Comparison of ENCODE assay signal across 8 mouse cellular contexts in the genomic region with DNA sequence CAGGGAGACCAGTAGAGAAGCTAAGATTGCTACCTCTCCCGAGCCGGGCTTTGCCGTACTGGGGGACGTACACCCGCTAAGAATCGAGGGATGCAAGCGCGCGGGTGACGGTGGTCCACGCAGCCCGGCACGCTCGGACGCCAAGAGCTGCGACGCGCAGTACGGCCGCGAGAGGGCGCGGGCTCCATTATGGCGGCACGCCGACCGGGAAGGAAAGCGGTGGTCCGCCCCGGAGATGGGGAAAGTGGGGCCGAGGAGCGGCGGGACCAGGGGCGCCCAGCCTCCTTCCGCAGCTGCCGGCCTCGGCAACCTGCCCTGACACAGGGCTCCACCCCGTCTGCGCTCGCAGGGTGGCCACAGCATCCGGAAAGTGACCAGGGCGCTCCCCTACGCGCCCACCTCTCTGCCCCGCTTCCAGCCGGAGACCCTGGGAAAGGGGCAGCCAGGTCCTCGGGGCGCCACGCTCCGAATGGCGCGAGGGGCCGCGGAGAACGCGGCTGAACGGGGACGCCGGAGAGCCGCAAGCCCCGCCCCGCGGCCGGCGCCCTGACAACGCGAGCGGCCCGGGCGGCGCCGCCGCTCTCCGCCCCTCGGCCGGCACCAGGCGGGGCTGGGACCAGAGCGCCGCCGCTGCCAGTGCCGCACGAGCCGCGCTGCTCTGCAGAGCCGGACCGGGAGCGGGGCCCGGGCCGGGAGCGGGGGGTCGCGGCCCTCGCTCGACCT. TPM values are rescaled to one million over a fixed set of nuclear protein-coding genes. Genes with fewer than 3 reads are reported as not detected.
A peak's percentile ranks its signal among the peaks of the same experiment; 100 is the strongest.
DNase-seq lines count a peak whose midpoint lies in the region; ATAC-seq and TF ChIP-seq lines count a peak whose summit lies in the region.

Gene Lpcat4, plus strand, starts transcription at position 257 of the 723 bp plus-strand sequence.

- H3K27me3 ChIP-seq in C2C12 (ENCODE audit: control insufficient read depth, insufficient read depth, insufficient read length), result no peaks in the 10 kb centered on the region
- H3K27me3 ChIP-seq in heart, embryonic 11.5 days (ENCODE audit: control insufficient read depth, insufficient read depth, low read length), result no peaks in the 10 kb centered on the region
- H3K27me3 ChIP-seq in kidney, embryonic 16.5 days (ENCODE audit: insufficient read depth, low read length), result no peaks in the 10 kb centered on the region

- peaks cover 15% of the 10 kb centered on the region for H3K36me3 ChIP-seq in C2C12 (ENCODE audit: control insufficient read depth, insufficient read depth)
- no peaks in the 10 kb centered on the region for H3K36me3 ChIP-seq in heart, embryonic 11.5 days (ENCODE audit: control insufficient read depth, insufficient read depth, low read length)
- H3K36me3 ChIP-seq in kidney, embryonic 16.5 days (ENCODE audit: insufficient read depth, low read length), result peaks cover 3% of the 10 kb centered on the region; the same call in 1 of the 2 replicates

- H3K9me3 ChIP-seq in heart, embryonic 11.5 days (replicated peaks; ENCODE audit: control insufficient read depth, low read length), result no peaks in the 10 kb centered on the region
- no peaks in the 10 kb centered on the region for H3K9me3 ChIP-seq in kidney, embryonic 16.5 days (ENCODE audit: low read length)

- H3K79me3 ChIP-seq in C2C12 (ENCODE audit: low read depth), result peaks cover 21% of the 10 kb centered on the region

- H3K27ac ChIP-seq in embryonic fibroblast, embryonic 13.5 days (ENCODE audit: insufficient read depth, low read length), result peak within 1 kb of the TSS; percentile 74
- H3K27ac ChIP-seq in heart, embryonic 11.5 days (ENCODE audit: low read depth, low read length), result peak within 1 kb of the TSS; percentile 89
- peak within 1 kb of the TSS; percentile 94 for H3K27ac ChIP-seq in kidney, embryonic 16.5 days (ENCODE audit: low read length)

- H3ac ChIP-seq in C2C12 (ENCODE audit: control insufficient read depth, insufficient read length, low read depth), result peak within 1 kb of the TSS; percentile 88

- ATAC-seq in heart, embryonic 11.5 days (replicated peaks; ENCODE audit: insufficient number of reproducible peaks, low FRiP score, low TSS enrichment), result peak; percentile 87
- peak; percentile 92 for ATAC-seq in kidney, embryonic 16.5 days (ENCODE audit: low FRiP score, low TSS enrichment)

- peak; percentile 56; the same call in 1 of the 2 replicates for TF ChIP-seq POLR2A in embryonic fibroblast, embryonic 13.5 days (IDR thresholded peaks at IDR 0.05; ENCODE audit: low read depth, low read length)

- peak; percentile 92 for DNase-seq in brain, adult 2 months (ENCODE audit: low read depth, low spot score)
- peak; percentile 88 for DNase-seq in liver
- peak; percentile 40 to 73 for DNase-seq in monocyte, adult 2 months (ENCODE audit: low read depth in 1 of 2, low spot score in 2 of 2)
- peak; percentile 77 to 83 for DNase-seq in spleen, postnatal 36 days (ENCODE audit: low spot score in 2 of 2)

- TF ChIP-seq CTCF in C2C12 (IDR thresholded peaks at IDR 0.05; ENCODE audit: control insufficient read depth, insufficient read depth, insufficient read length), result peak; percentile 99
- TF ChIP-seq CTCF in embryonic fibroblast, embryonic 13.5 days (IDR thresholded peaks at IDR 0.05; ENCODE audit: borderline replicate concordance, insufficient read depth, low read length), result peak; percentile 86

- peak within 1 kb of the TSS; percentile 96 for H3K4me2 ChIP-seq in heart, embryonic 11.5 days
- peak within 1 kb of the TSS; percentile 96 for H3K4me2 ChIP-seq in kidney, embryonic 16.5 days (replicated peaks; ENCODE audit: low read depth, low read length)

- WGBS in heart, embryonic 11.5 days (ENCODE audit: insufficient replicate concordance), result 1% methylated on average over 59 of the region's 94 CpGs
- WGBS in kidney, embryonic 16.5 days, result under 1% methylated on average over 65 of the region's 94 CpGs

- peaks cover 34% of the 10 kb centered on the region for H3K79me2 ChIP-seq in C2C12 (ENCODE audit: control insufficient read depth, insufficient read depth)

- peak within 1 kb of the TSS; percentile 76 for H3K4me3 ChIP-seq in C2C12 (ENCODE audit: insufficient read depth, poor library complexity, severe bottlenecking)
- peak within 1 kb of the TSS; percentile 89 for H3K4me3 ChIP-seq in embryonic fibroblast, embryonic 13.5 days (ENCODE audit: insufficient read depth, low read length)
- peak within 1 kb of the TSS; percentile 82 for H3K4me3 ChIP-seq in heart, embryonic 11.5 days (ENCODE audit: low read depth, low read length)
- H3K4me3 ChIP-seq in kidney, embryonic 16.5 days (ENCODE audit: low read length), result peak within 1 kb of the TSS; percentile 83

- peak within 1 kb of the TSS; percentile 87 for H3K9ac ChIP-seq in heart, embryonic 11.5 days (ENCODE audit: low read depth, low read length)
- peak within 1 kb of the TSS; percentile 87 for H3K9ac ChIP-seq in kidney, embryonic 16.5 days (replicated peaks; ENCODE audit: low read length)

- H3K4me1 ChIP-seq in embryonic fibroblast, embryonic 13.5 days (ENCODE audit: control insufficient read depth, insufficient read depth, low read length), result no peaks in the 10 kb centered on the region
- H3K4me1 ChIP-seq in heart, embryonic 11.5 days (ENCODE audit: control insufficient read depth, insufficient read depth, low read length), result 0 out of 2 replicates have a peak, but pooled peaks cover 6% of the 10 kb centered on the region
- peaks cover 34% of the 10 kb centered on the region for H3K4me1 ChIP-seq in kidney, embryonic 16.5 days (ENCODE audit: insufficient read depth, low read length)

TF ChIP-seq in C2C12, 6 proteins besides CTCF, POLR2A, EP300 and RAD21:
- TF ChIP-seq CEBPB (IDR thresholded peaks at IDR 0.05; ENCODE audit: low read depth) (no peak), MYOG (IDR thresholded peaks at IDR 0.05; ENCODE audit: control insufficient read depth, extremely low read depth, insufficient read length) (no peak), MYOD1 (IDR thresholded peaks at IDR 0.05; ENCODE audit: control insufficient read depth, insufficient read length, low read depth) (no peak), MAX (IDR thresholded peaks at IDR 0.05) (no peak), USF1 (IDR thresholded peaks at IDR 0.05; ENCODE audit: low read depth) (no peak), FOSL1 (IDR thresholded peaks at IDR 0.05; ENCODE audit: insufficient read depth, low read length, poor library complexity, severe bottlenecking) (no peak)

RNA-seq across cellular contexts. Expression of gene Lpcat4, which starts in this region (rescaled TPM):
- 28.0 TPM for polyA plus RNA-seq in C2C12 (2012; fragmentation: generic; extraction: Trizol)
- 21.6 and 25.3 TPM in 2 replicates for polyA plus RNA-seq in embryonic fibroblast, embryonic 13.5 days (2011; ENCODE audit: insufficient read length, low read depth, missing spikeins)
- 15.4 and 17.2 TPM in 2 replicates for polyA plus RNA-seq in heart, embryonic 11.5 days (2014; fragmentation: Nextera tagmentation; extraction: Ambion mirVana)
- 28.0 and 30.0 TPM in 2 replicates for polyA plus RNA-seq in kidney, embryonic 16.5 days (2015; fragmentation: Nextera tagmentation; extraction: Ambion mirVana)

Comparison
In these comparisons a context has a peak if more than half of its experiments do, and no peak if none do; other contexts are left out.
1. Peak in every context shown above with its lines: DNase-seq, ATAC-seq, H3K4me3 ChIP-seq and H3K27ac ChIP-seq.